Mouse (Mus musculus) forebrain, embryonic 15.5 days (tissue): ENCODE measurements around the gene Eci1. TPM values are rescaled to one million over a fixed set of nuclear protein-coding genes. Genes with fewer than 3 reads are reported as not detected.
A peak's percentile ranks its signal among the peaks of the same experiment; 100 is the strongest.

ENCODE experiments used
- ATAC-seq: fragments of 200-750 bp; cut with Nextera tagmentation; replicated peaks from 2 replicates; pipeline ENCODE4 v1.8.0; 2017; ENCODE audit warnings: mild to moderate bottlenecking, moderate TSS enrichment, moderate library complexity
- H3K27ac ChIP-seq: fragments of 300-500 bp; sonication (generic); replicated peaks from 2 replicates; pipeline ENCODE4 v1.5.1; 2015; ENCODE audit warnings: mild to moderate bottlenecking, inconsistent platforms
- H3K27me3 ChIP-seq: fragments of 300-500 bp; sonication (generic); 2 replicates; pipeline ENCODE4 v1.6.1; 2015; ENCODE audit warnings: inconsistent platforms
- H3K36me3 ChIP-seq: fragments of 300-500 bp; sonication (generic); 2 replicates; pipeline ENCODE4 v1.6.1; 2015; ENCODE audit warnings: mild to moderate bottlenecking, inconsistent platforms
- H3K4me1 ChIP-seq: fragments of 300-500 bp; sonication (generic); 2 replicates; pipeline ENCODE4 v1.6.1; 2015; ENCODE audit warnings: inconsistent platforms
- H3K4me2 ChIP-seq: fragments of 300-500 bp; sonication (generic); replicated peaks from 2 replicates; pipeline ENCODE4 v1.6.1; 2015; ENCODE audit warnings: mild to moderate bottlenecking, inconsistent platforms
- H3K4me3 ChIP-seq: fragments of 300-500 bp; sonication (generic); 2 replicates; pipeline ENCODE4 v1.5.1; 2015; ENCODE audit warnings: mild to moderate bottlenecking, inconsistent platforms
- H3K9ac ChIP-seq: fragments of 300-500 bp; sonication (generic); replicated peaks from 2 replicates; pipeline ENCODE4 v1.6.1; 2015; ENCODE audit warnings: mild to moderate bottlenecking, inconsistent platforms
- H3K9me3 ChIP-seq: fragments of 300-500 bp; sonication (generic); 2 replicates; pipeline ENCODE4 v1.6.1; 2016; ENCODE audit warnings: inconsistent platforms
- WGBS: fragments of 180-500 bp; shearing (Covaris S2); methylation state at CpG from one replicate; pipeline ENCODE4 v1.1.7; 2015; ENCODE audit warnings: mixed read lengths; 5-methylcytosine and 5-hydroxymethylcytosine counted together
- polyA plus RNA-seq: library from polyadenylated mRNA; unstranded; fragments of >200 nt; fragmentation: Nextera tagmentation; extraction: Ambion mirVana; gene quantifications from 2 replicates; pipeline ENCODE4 v1.2.1, GENCODE M21; 2015

Gene Eci1
- polyA plus RNA-seq, 1 experiment from 2014 or later, result 40.7 TPM

- Histone ChIP-seq H3K9ac (0 out of 2 replicates have a peak overlapping the region, but pooled peaks have one; percentile 10), H3K36me3 (peaks cover 34% of the 10 kb centered on the region), H3K4me1 (peaks cover 29% of the 10 kb centered on the region), H3K27ac (no peak overlapping the region), H3K4me3 (no peak overlapping the region), H3K27me3 (no peaks in the 10 kb centered on the region), H3K9me3 (no peaks in the 10 kb centered on the region), H3K4me2 (peak overlapping the region; percentile 53)
- ATAC-seq, result no peak
- 90% methylated on average over 20 of the region's 20 CpGs for whole genome bisulfite sequencing
These were observed 50.9 kb downstream of the Eci1 start for GRCm38 (mm10) chr17:24477053-24477984.

- WGBS, result 53% methylated on average over 11 of the region's 11 CpGs
- no peak overlapping the region for H3K27ac ChIP-seq
- peak; percentile 19; the same call in 1 of the 2 replicates for ATAC-seq
- peak overlapping the region; percentile 90 for H3K4me3 ChIP-seq
- H3K36me3 ChIP-seq, result peaks cover 34% of the 10 kb centered on the region
- H3K9me3 ChIP-seq, result no peaks in the 10 kb centered on the region
- peak overlapping the region; percentile 53 for H3K4me2 ChIP-seq
- peak overlapping the region; percentile 92 for H3K9ac ChIP-seq
- no peaks in the 10 kb centered on the region for H3K27me3 ChIP-seq
- H3K4me1 ChIP-seq, result peaks cover 22% of the 10 kb centered on the region
These were observed 51.7 kb downstream of the Eci1 start for GRCm38 (mm10) chr17:24477985-24478600.

DNA sequence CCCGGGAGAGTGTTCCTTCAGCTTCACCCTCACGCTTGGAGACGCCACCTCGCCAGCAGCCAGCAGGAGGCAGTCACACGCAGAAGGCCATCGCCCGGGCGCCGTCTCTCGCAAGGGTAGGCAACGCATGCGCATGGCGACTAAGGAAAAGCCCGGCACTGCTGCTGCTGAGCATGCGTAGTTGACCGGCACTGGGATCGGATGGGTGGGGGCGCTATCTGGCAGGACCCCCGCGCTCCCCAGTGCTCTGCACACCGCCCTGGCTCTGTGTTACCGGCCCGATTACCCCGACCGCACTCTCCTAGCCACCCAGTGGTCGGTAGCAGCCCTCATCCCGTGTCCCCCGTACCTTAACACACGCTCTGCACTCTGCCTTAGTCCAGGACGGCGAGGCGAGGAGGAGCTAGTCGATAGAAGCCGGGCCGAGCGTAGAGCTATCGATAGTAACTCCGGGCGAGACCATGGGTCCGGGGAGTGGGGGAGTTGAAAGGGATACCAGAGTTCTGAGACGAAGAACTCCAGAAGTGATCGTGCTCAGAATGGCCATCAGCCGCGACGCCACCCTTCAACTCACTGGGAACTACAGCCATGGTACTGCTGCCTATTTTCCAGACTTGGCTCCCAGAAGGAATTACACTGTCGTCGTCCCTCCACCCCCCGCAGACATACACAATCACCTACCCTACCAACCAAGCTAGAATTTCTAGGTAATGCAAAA is 52.4 kb downstream of the Eci1 start, which contains the start of gene Mlst8:
Gene Mlst8 (minus strand): TSS at position 416 of the 718 bp plus-strand sequence.
- peak within 1 kb of the TSS; percentile 98 for H3K27ac ChIP-seq
- no peaks in the 10 kb centered on the region for H3K9me3 ChIP-seq
- peak within 1 kb of the TSS; percentile 53 for H3K4me2 ChIP-seq
- peak within 1 kb of the TSS; percentile 92 for H3K9ac ChIP-seq
- peak; percentile 95 for ATAC-seq
- H3K4me3 ChIP-seq, result peak within 1 kb of the TSS; percentile 90
- H3K36me3 ChIP-seq, result peaks cover 34% of the 10 kb centered on the region
- H3K4me1 ChIP-seq, result peaks cover 15% of the 10 kb centered on the region
- WGBS, result under 1% methylated on average over 48 of the region's 48 CpGs
- H3K27me3 ChIP-seq, result no peaks in the 10 kb centered on the region

DNA sequence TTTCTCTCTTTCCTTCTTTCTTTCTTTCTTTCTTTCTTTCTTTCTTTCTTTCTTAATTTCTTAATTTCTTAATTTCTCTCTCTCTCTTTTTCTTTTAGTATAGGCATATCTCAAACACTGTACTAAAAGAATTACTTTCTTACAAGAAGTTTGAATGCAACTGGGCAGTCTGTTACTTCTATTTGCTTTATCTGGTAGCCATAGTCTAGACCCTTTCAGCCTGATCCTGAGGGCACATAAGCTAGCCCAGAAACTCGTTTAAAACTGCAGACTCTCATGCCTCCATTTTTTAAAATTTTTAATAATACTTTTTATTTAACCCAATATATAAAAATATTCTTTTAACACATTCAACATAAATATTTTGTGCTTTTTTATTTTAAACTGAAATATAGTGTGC is 53.0 kb downstream of the Eci1 start:
- ATAC-seq, result no peak
- peaks cover 29% of the 10 kb centered on the region for H3K36me3 ChIP-seq
- H3K4me2 ChIP-seq, result peak overlapping the region; percentile 53; the same call in 1 of the 2 replicates
- H3K27me3 ChIP-seq, result no peaks in the 10 kb centered on the region
- peak overlapping the region; percentile 90 for H3K4me3 ChIP-seq
- H3K9me3 ChIP-seq, result no peaks in the 10 kb centered on the region
- no peak overlapping the region for H3K9ac ChIP-seq
- H3K27ac ChIP-seq, result no peak overlapping the region
- peaks cover 15% of the 10 kb centered on the region for H3K4me1 ChIP-seq
- WGBS, result 21% methylated on average over 1 of the region's 1 CpGs

DNA sequence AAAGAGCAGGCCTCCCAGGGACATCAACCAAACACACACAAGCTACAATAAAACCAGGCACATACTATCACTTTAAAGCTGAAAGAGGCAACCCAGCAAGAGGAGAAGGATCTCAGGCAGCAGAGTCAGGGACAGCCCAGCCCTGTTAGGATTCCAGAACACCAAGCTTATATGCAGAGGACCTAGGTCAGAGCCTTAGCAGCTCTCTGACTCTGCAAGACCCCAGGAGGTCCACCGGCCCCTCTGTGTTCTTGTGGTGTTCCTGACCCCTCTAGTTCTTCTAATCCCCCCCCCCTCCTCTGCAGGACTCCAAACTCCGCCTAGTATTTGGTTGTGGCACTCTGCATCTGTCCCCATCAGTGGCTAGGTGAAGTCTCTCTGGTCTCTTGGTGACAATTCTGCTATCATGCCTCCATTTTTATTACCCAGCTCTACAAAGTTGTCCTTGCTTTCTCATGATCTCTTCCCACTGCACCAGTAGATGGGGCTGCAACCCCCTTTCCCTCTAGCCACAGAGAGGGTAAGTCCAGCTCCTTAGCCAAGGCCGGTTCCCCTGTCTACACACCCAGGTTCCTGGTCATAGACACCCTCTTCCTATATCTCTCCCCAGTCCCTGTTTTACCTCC is 53.9 kb downstream of the Eci1 start:
- WGBS, result 51% methylated on average over 3 of the region's 3 CpGs

DNA sequence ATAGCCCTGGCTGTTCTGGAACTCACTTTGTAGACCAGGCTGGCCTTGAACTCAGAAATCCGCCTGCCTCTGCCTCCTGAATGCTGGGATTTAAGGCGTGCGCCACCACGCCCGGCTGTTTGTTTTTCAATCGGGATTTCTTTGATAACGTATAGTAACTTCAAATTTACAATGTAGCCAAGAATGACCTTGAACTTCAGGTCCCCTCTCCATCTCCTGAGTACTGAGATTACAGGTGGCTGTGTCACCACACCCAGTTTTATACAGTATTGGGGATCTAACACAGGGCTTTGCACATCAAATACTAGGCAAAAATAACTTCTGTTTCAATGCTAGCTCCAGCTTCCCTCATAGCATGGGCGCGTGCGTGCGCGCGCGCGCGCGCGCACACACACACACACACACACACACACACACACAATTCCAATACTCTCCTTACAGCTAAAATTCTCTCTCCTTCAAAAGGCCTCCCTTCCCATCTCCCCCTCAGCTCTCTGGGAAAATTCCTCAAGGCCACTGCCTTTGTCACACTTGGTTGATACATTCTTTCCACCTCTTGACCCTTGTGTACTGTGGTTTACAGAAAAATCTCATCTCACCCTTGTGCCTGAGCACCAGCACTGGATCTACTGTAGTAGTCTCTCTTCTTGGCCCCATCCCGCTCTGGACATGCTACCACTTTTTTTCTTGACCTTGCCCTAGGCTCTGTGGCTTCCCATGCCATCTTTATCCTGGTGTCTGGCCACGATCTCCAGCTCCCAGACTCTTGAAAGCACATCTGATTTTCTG is 54.8 kb downstream of the Eci1 start:
- ATAC-seq, result no peak
- peaks cover 23% of the 10 kb centered on the region for H3K4me1 ChIP-seq
- no peak overlapping the region for H3K4me2 ChIP-seq
- no peaks in the 10 kb centered on the region for H3K27me3 ChIP-seq
- no peak overlapping the region for H3K27ac ChIP-seq
- H3K9me3 ChIP-seq, result no peaks in the 10 kb centered on the region
- no peak overlapping the region for H3K9ac ChIP-seq
- H3K4me3 ChIP-seq, result no peak overlapping the region
- WGBS, result 94% methylated on average over 20 of the region's 20 CpGs
- peaks cover 12% of the 10 kb centered on the region for H3K36me3 ChIP-seq

More for the DNA sequence above, 53.9 kb downstream of the Eci1 start:
- Histone ChIP-seq H3K36me3 (peaks cover 21% of the 10 kb centered on the region), H3K4me3 (no peak overlapping the region), H3K27me3 (no peaks in the 10 kb centered on the region), H3K27ac (no peak overlapping the region), H3K9ac (no peak overlapping the region), H3K4me2 (no peak overlapping the region), H3K9me3 (no peaks in the 10 kb centered on the region), H3K4me1 (peaks cover 17% of the 10 kb centered on the region)
- no peak for ATAC-seq

GRCm38 (mm10) chr17:24483495-24483894 is 57.1 kb downstream of the Eci1 start:
- Histone ChIP-seq H3K9ac (no peak overlapping the region), H3K4me3 (no peak overlapping the region), H3K27me3 (no peaks in the 10 kb centered on the region), H3K4me2 (no peak overlapping the region), H3K4me1 (peaks cover 19% of the 10 kb centered on the region), H3K27ac (no peak overlapping the region), H3K9me3 (no peaks in the 10 kb centered on the region), H3K36me3 (no peaks in the 10 kb centered on the region)
- ATAC-seq, result no peak
- 94% methylated on average over 3 of the region's 3 CpGs for WGBS

DNA sequence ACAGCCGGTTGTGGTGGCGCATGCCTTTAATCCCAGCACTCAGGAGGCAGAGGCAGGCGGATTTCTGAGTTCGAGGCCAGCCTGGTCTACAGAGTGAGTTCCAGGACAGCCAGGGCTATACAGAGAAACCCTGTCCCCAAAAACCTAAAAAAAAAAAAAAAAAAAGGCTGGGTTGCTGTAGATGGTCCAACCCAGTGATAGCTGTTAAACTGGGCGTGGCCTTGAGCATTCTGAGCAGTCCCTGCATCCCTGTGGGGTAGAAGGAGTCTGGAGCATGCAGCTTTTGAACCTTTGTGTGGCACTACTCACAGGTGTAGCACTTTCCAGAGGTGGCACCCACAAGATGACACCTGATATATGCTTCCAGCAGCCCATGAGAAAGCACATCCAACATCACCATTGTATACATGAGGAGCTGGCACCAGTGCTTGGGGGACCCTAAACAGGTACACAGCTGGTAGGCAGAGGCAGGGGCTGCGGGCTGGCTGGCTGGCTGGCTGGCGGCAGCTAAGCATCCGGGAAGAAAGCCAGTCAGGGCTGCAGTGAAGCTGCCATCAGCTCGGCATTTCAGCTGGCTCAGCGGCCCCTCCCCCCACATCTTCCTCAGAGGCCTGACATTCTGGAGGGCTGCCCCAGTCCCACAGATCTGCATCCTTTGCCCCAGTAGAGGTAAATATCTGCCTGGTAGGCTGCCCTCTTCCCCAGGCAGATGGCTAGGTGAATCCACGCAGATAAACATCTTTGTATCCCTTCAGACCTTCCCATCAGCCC is 58.8 kb downstream of the Eci1 start:
- no peak overlapping the region for H3K4me3 ChIP-seq
- 0 out of 2 replicates have a peak overlapping the region, but pooled peaks have one; percentile 8 for H3K9ac ChIP-seq
- H3K9me3 ChIP-seq, result no peaks in the 10 kb centered on the region
- H3K4me1 ChIP-seq, result peaks cover 29% of the 10 kb centered on the region
- no peak overlapping the region for H3K4me2 ChIP-seq
- whole genome bisulfite sequencing, result 46% methylated on average over 11 of the region's 11 CpGs
- peak overlapping the region; percentile 62 for H3K27ac ChIP-seq
- no peaks in the 10 kb centered on the region for H3K27me3 ChIP-seq
- no peaks in the 10 kb centered on the region for H3K36me3 ChIP-seq
- ATAC-seq, result no peak

GRCm38 (mm10) chr17:24488186-24488661 is 61.8 kb downstream of the Eci1 start, which contains the start of gene Caskin1:
TSS of gene Caskin1 (plus strand) at chr17:24488601.
- Histone ChIP-seq H3K27ac (peak within 1 kb of the TSS; percentile 91), H3K36me3 (no peaks in the 10 kb centered on the region), H3K9ac (peak within 1 kb of the TSS; percentile 93), H3K9me3 (no peaks in the 10 kb centered on the region), H3K4me2 (peak within 1 kb of the TSS; percentile 69), H3K4me3 (peak within 1 kb of the TSS; percentile 79), H3K27me3 (no peaks in the 10 kb centered on the region), H3K4me1 (peaks cover 37% of the 10 kb centered on the region)
- peak; percentile 73 for ATAC-seq
- under 1% methylated on average over 43 of the region's 45 CpGs for WGBS

DNA sequence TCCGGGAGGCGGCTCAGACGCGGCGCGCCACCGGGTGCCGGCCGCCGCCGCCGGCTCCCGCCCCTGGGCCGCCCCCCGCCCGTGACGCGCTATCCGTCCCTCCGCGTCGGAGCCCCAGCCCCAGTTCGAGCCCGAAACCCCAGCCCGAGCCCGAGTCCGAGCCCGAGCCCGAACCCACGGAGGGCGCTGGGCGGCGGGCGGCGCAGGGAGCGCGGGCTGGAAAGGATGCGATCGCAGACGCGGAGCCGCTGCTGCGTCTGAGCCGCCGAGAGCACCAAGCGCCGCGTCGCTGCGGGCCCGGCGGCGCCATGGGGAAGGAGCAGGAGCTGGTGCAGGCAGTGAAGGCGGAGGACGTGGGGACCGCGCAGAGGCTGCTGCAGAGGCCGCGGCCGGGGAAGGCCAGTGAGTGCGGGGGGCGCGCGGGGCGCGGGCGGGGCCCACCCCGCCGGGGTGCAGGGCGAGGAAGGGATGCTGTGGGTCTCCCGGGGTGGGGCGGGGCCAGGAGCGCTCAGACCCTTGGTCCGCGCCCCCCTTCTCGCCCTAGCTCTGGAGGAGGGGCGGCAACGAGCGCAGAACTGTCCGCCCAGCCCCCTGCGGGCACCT is 62.3 kb downstream of the Eci1 start:
- no peaks in the 10 kb centered on the region for H3K9me3 ChIP-seq
- peak; percentile 67 for ATAC-seq
- H3K27ac ChIP-seq, result peak overlapping the region; percentile 91
- no peaks in the 10 kb centered on the region for H3K27me3 ChIP-seq
- peaks cover 37% of the 10 kb centered on the region for H3K4me1 ChIP-seq
- no peaks in the 10 kb centered on the region for H3K36me3 ChIP-seq
- peak overlapping the region; percentile 79 for H3K4me3 ChIP-seq
- peak overlapping the region; percentile 69 for H3K4me2 ChIP-seq
- 0% methylated on average over 38 of the region's 81 CpGs for WGBS
- H3K9ac ChIP-seq, result peak overlapping the region; percentile 93
